Mouse (Mus musculus): ENCODE measurements at regions not wholly inside any gene's neighbourhood (a gene's known extent, or its start where the extent isn't known, plus 50 kb on each side); places are given as distances from the start of the nearest gene placed in this dataset.

- no peak overlapping the region for H3K27ac ChIP-seq
- WGBS: 49% methylated on average over 5 of the region's 5 CpGs
- intact Hi-C loops (cut with DNase I): no loop called here
- DNase-seq: no peak
- no peaks in the 10 kb centered on the region for H3K4me1 ChIP-seq (ENCODE audit: control insufficient read depth, insufficient read depth, low read length)
- H3K36me3 ChIP-seq (ENCODE audit: control insufficient read depth, insufficient read depth, low read length): no peaks in the 10 kb centered on the region
- no peak for TF ChIP-seq CTCF (IDR thresholded peaks at IDR 0.05)
- no peak for TF ChIP-seq POLR2A (IDR thresholded peaks at IDR 0.05; ENCODE audit: insufficient read depth, low read depth, low read length)
- TF ChIP-seq EP300 (IDR thresholded peaks at IDR 0.05; ENCODE audit: insufficient read depth, low read depth, low read length): no peak
- no peak overlapping the region for H3K9ac ChIP-seq (ENCODE audit: low read depth, low read length)
- no peaks in the 10 kb centered on the region for H3K79me2 ChIP-seq (replicated peaks; ENCODE audit: control insufficient read depth, insufficient read depth, low read length)
- no peaks in the 10 kb centered on the region for H3K27me3 ChIP-seq (ENCODE audit: control insufficient read depth, insufficient read depth, low read length)
- H3K4me3 ChIP-seq: no peak overlapping the region
These were observed 329.6 kb downstream of the Tdrd3 start for GRCm38 (mm10) chr14:87746011-87746410.

DNA sequence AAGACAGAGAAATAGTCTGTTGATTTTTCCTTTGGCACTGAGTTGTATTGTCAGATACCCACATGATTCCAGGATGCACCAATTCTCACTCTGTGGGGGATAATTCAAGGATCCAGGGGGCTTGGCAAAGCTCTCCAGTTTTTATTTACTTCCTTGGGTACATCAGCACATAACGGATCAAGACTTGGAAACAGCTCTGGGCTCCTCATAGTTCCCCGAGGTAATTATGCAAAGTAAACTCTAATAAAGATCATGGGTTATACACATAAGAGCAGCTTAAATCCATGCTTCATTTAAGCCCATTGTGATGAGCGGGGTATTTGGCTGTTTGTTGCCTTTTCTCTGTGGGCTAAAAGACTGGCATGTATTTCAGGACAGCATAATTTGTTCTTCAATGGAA is 332.6 kb downstream of the Tdrd3 start:
- H3K27me3 ChIP-seq (ENCODE audit: control insufficient read depth, insufficient read depth, low read length): no peaks in the 10 kb centered on the region

GRCm38 (mm10) chr14:87749762-87750161 is 333.3 kb downstream of the Tdrd3 start:
- Histone ChIP-seq H3K27ac (no peak overlapping the region), H3K4me1 (ENCODE audit: control insufficient read depth, insufficient read depth, low read length) (no peaks in the 10 kb centered on the region), H3K4me3 (no peak overlapping the region), H3K27me3 (ENCODE audit: control insufficient read depth, insufficient read depth, low read length) (no peaks in the 10 kb centered on the region), H3K79me2 (replicated peaks; ENCODE audit: control insufficient read depth, insufficient read depth, low read length) (no peaks in the 10 kb centered on the region), H3K9ac (ENCODE audit: low read depth, low read length) (no peak overlapping the region), H3K36me3 (ENCODE audit: control insufficient read depth, insufficient read depth, low read length) (no peaks in the 10 kb centered on the region)
- intact Hi-C loops (cut with DNase I): no loop called here
- TF ChIP-seq POLR2A (IDR thresholded peaks at IDR 0.05; ENCODE audit: insufficient read depth, low read depth, low read length) (no peak), CTCF (IDR thresholded peaks at IDR 0.05) (no peak), EP300 (IDR thresholded peaks at IDR 0.05; ENCODE audit: insufficient read depth, low read depth, low read length) (no peak)
- DNase-seq: no peak

More for the DNA sequence above, 332.6 kb downstream of the Tdrd3 start:
- Histone ChIP-seq H3K27ac (no peak overlapping the region), H3K36me3 (ENCODE audit: control insufficient read depth, insufficient read depth, low read length) (no peaks in the 10 kb centered on the region), H3K79me2 (replicated peaks; ENCODE audit: control insufficient read depth, insufficient read depth, low read length) (no peaks in the 10 kb centered on the region), H3K9ac (ENCODE audit: low read depth, low read length) (no peak overlapping the region), H3K4me3 (no peak overlapping the region), H3K4me1 (ENCODE audit: control insufficient read depth, insufficient read depth, low read length) (no peaks in the 10 kb centered on the region)
- 75% methylated on average over 3 of the region's 3 CpGs for WGBS
- DNase-seq: no peak
- intact Hi-C loops (cut with DNase I): no loop called here
- TF ChIP-seq EP300 (IDR thresholded peaks at IDR 0.05; ENCODE audit: insufficient read depth, low read depth, low read length) (no peak), CTCF (IDR thresholded peaks at IDR 0.05) (no peak), POLR2A (IDR thresholded peaks at IDR 0.05; ENCODE audit: insufficient read depth, low read depth, low read length) (no peak)

GRCm38 (mm10) chr14:87750665-87751170 is 334.3 kb downstream of the Tdrd3 start:
- intact Hi-C loops (cut with DNase I): no loop called here
- H3K9ac ChIP-seq (ENCODE audit: low read depth, low read length): no peak overlapping the region
- no peak for DNase-seq
- no peaks in the 10 kb centered on the region for H3K4me1 ChIP-seq (ENCODE audit: control insufficient read depth, insufficient read depth, low read length)
- no peak overlapping the region for H3K4me3 ChIP-seq
- H3K79me2 ChIP-seq (replicated peaks; ENCODE audit: control insufficient read depth, insufficient read depth, low read length): no peaks in the 10 kb centered on the region
- H3K27ac ChIP-seq: no peak overlapping the region
- no peak for TF ChIP-seq CTCF (IDR thresholded peaks at IDR 0.05)
- TF ChIP-seq EP300 (IDR thresholded peaks at IDR 0.05; ENCODE audit: insufficient read depth, low read depth, low read length): no peak
- no peak for TF ChIP-seq POLR2A (IDR thresholded peaks at IDR 0.05; ENCODE audit: insufficient read depth, low read depth, low read length)
- 62% methylated on average over 3 of the region's 3 CpGs for WGBS
- no peaks in the 10 kb centered on the region for H3K36me3 ChIP-seq (ENCODE audit: control insufficient read depth, insufficient read depth, low read length)
- H3K27me3 ChIP-seq (ENCODE audit: control insufficient read depth, insufficient read depth, low read length): no peaks in the 10 kb centered on the region

- no peak overlapping the region for H3K9ac ChIP-seq (ENCODE audit: low read depth, low read length)
- no peak overlapping the region for H3K4me3 ChIP-seq
- WGBS: 9% methylated on average over 4 of the region's 4 CpGs
- DNase-seq: no peak
- no peaks in the 10 kb centered on the region for H3K36me3 ChIP-seq (ENCODE audit: control insufficient read depth, insufficient read depth, low read length)
- H3K27me3 ChIP-seq (ENCODE audit: control insufficient read depth, insufficient read depth, low read length): no peaks in the 10 kb centered on the region
- no peaks in the 10 kb centered on the region for H3K4me1 ChIP-seq (ENCODE audit: control insufficient read depth, insufficient read depth, low read length)
- TF ChIP-seq CTCF (IDR thresholded peaks at IDR 0.05) (no peak), EP300 (IDR thresholded peaks at IDR 0.05; ENCODE audit: insufficient read depth, low read depth, low read length) (no peak), POLR2A (IDR thresholded peaks at IDR 0.05; ENCODE audit: insufficient read depth, low read depth, low read length) (no peak)
- intact Hi-C loops (cut with DNase I): no loop called here
- H3K27ac ChIP-seq: no peak overlapping the region
- no peaks in the 10 kb centered on the region for H3K79me2 ChIP-seq (replicated peaks; ENCODE audit: control insufficient read depth, insufficient read depth, low read length)
These were observed 338.3 kb downstream of the Tdrd3 start for GRCm38 (mm10) chr14:87754744-87755143.

DNA sequence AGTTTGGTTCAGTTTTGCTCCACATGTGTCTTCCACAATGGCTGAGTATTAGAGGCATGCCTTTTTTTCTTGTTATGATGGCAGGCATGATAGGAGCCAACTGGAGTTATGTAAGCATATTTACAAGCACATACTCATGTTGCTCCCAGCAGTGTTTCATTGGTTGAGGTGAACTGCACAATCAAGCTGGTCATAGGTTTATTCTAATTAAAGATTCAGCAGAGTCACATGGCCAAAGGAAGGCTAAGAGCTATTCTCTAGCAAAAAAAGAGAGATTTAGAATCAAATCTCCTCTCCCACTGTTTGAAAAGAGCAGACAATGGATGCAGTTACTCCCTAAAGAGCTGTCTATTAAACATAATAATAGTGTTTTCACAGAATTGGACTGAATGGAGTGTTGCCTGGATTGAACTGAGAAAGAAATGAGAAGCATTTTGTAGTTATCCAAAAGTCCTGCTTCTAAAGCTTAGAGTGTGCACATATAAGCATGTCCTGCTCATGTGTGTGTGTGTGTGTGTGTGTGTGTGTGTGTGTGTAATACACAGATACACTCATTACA is 359.0 kb downstream of the Tdrd3 start:
- H3K27me3 ChIP-seq (ENCODE audit: control insufficient read depth, insufficient read depth, low read length): no peaks in the 10 kb centered on the region
- no peaks in the 10 kb centered on the region for H3K36me3 ChIP-seq (ENCODE audit: control insufficient read depth, insufficient read depth, low read length)
- no peak overlapping the region for H3K27ac ChIP-seq
- no peak overlapping the region for H3K4me3 ChIP-seq
- no peak for TF ChIP-seq POLR2A (IDR thresholded peaks at IDR 0.05; ENCODE audit: insufficient read depth, low read depth, low read length)
- no peak for TF ChIP-seq EP300 (IDR thresholded peaks at IDR 0.05; ENCODE audit: insufficient read depth, low read depth, low read length)
- no peak for TF ChIP-seq CTCF (IDR thresholded peaks at IDR 0.05)
- no peaks in the 10 kb centered on the region for H3K4me1 ChIP-seq (ENCODE audit: control insufficient read depth, insufficient read depth, low read length)
- intact Hi-C loops (cut with DNase I): no loop called here
- DNase-seq: no peak
- H3K79me2 ChIP-seq (replicated peaks; ENCODE audit: control insufficient read depth, insufficient read depth, low read length): no peaks in the 10 kb centered on the region
- H3K9ac ChIP-seq (ENCODE audit: low read depth, low read length): no peak overlapping the region
